ENCODE assay signal across 8 mouse cellular contexts in genomic region chr8:64946441-64946819, GRCm38 (mm10). TPM values are rescaled to one million over a fixed set of nuclear protein-coding genes. Genes with fewer than 3 reads are reported as not detected.
A peak's percentile ranks its signal among the peaks of the same experiment; 100 is the strongest.
DNase-seq lines count a peak whose midpoint lies in the region; ATAC-seq and TF ChIP-seq lines count a peak whose summit lies in the region.

No protein-coding gene starts in this region.

- peak overlapping the region; percentile 77 for H3K4me3 ChIP-seq in lung, adult 2 months (replicated peaks; ENCODE audit: extremely low read depth, low read depth, low read length)
- peak overlapping the region; percentile 57 for H3K4me3 ChIP-seq in bone marrow macrophage, adult 2 months (ENCODE audit: insufficient read depth, low read length)
- H3K4me3 ChIP-seq in hindbrain, embryonic 16.5 days (ENCODE audit: low read length) = no peak overlapping the region; the same call in 1 of the 2 replicates
- peak overlapping the region; percentile 48 for H3K4me3 ChIP-seq in myocyte

- no peak for DNase-seq in lung, adult 2 months
- DNase-seq in lung, postnatal 36 days = no peak
- DNase-seq in gastrocnemius, adult 8-10 months (ENCODE audit: low spot score in 2 of 2) = no peak
- no peak for DNase-seq in layer of hippocampus, postnatal 10 days (ENCODE audit: low spot score in 2 of 2)

- H3K36me3 ChIP-seq in hindbrain, embryonic 16.5 days (ENCODE audit: control insufficient read depth, insufficient read depth, low read length) = no peaks in the 10 kb centered on the region
- no peaks in the 10 kb centered on the region for H3K36me3 ChIP-seq in myocyte (ENCODE audit: control insufficient read depth, insufficient read depth)

- peak overlapping the region; percentile 67 for H3K4me2 ChIP-seq in hindbrain, embryonic 16.5 days (ENCODE audit: low read length)
- H3K4me2 ChIP-seq in myocyte (ENCODE audit: low read depth) = peak overlapping the region; percentile 82

- ATAC-seq in hindbrain, embryonic 16.5 days = no peak
- no peak; the same call in 1 of the 2 replicates for ATAC-seq in granulocyte monocyte progenitor cell, adult 5-6 weeks (replicated peaks; ENCODE audit: poor library complexity, severe bottlenecking)

- peak overlapping the region; percentile 65 for H3K27ac ChIP-seq in bone marrow macrophage, adult 2 months (ENCODE audit: insufficient read depth, low read depth, low read length)
- no peak overlapping the region for H3K27ac ChIP-seq in hindbrain, embryonic 16.5 days (ENCODE audit: low read depth, low read length)

- H3K79me2 ChIP-seq in myocyte (ENCODE audit: control insufficient read depth, insufficient read depth) = no peaks in the 10 kb centered on the region

- no peak overlapping the region for H3ac ChIP-seq in myocyte (ENCODE audit: control insufficient read depth, insufficient read length)

- no peaks in the 10 kb centered on the region for H3K27me3 ChIP-seq in hindbrain, embryonic 16.5 days (replicated peaks; ENCODE audit: control insufficient read depth, insufficient read depth, low read length)
- H3K27me3 ChIP-seq in myocyte (ENCODE audit: control insufficient read depth, insufficient read depth, insufficient read length) = no peaks in the 10 kb centered on the region

- no peaks in the 10 kb centered on the region; the same call in 1 of the 2 replicates for H3K4me1 ChIP-seq in lung, adult 2 months (ENCODE audit: control insufficient read depth, insufficient read depth, low read length)
- peaks cover 27% of the 10 kb centered on the region for H3K4me1 ChIP-seq in bone marrow macrophage, adult 2 months (ENCODE audit: control insufficient read depth, insufficient read depth, low read length)
- H3K4me1 ChIP-seq in hindbrain, embryonic 16.5 days (ENCODE audit: control insufficient read depth, insufficient read depth, low read depth, low read length) = peaks cover 5% of the 10 kb centered on the region

- no peaks in the 10 kb centered on the region for H3K9me3 ChIP-seq in hindbrain, embryonic 16.5 days (ENCODE audit: control insufficient read depth, low read length)

- no peak for TF ChIP-seq CTCF in lung, adult 2 months (IDR thresholded peaks at IDR 0.05; ENCODE audit: insufficient read depth, low read length)
- TF ChIP-seq CTCF in bone marrow macrophage, adult 2 months (IDR thresholded peaks at IDR 0.05; ENCODE audit: low read depth, low read length) = no peak

- TF ChIP-seq POLR2A in lung, adult 2 months (IDR thresholded peaks at IDR 0.05; ENCODE audit: borderline replicate concordance, extremely low read depth, low read depth, low read length) = no peak
- TF ChIP-seq POLR2A in bone marrow macrophage, adult 2 months (IDR thresholded peaks at IDR 0.05; ENCODE audit: borderline replicate concordance, low read depth, low read length) = no peak
- TF ChIP-seq POLR2A in myocyte (IDR thresholded peaks at IDR 0.05; ENCODE audit: insufficient read length, low read depth) = no peak

- WGBS in lung, adult 2 months = 36% methylated on average over 8 of the region's 8 CpGs
- WGBS in hindbrain, embryonic 16.5 days = 49% methylated on average over 8 of the region's 8 CpGs

- no peak overlapping the region for H3K9ac ChIP-seq in hindbrain, embryonic 16.5 days (ENCODE audit: low read depth, low read length)

TF ChIP-seq in myocyte, 11 proteins besides CTCF, POLR2A, EP300 and RAD21:
- TF ChIP-seq POLR2AphosphoS2 (IDR thresholded peaks at IDR 0.05; ENCODE audit: insufficient read length, low read depth) (no peak), MAX (IDR thresholded peaks at IDR 0.05; ENCODE audit: low read depth) (no peak), CEBPB (IDR thresholded peaks at IDR 0.05; ENCODE audit: insufficient read depth, poor library complexity, severe bottlenecking) (no peak), TCF3 (IDR thresholded peaks at IDR 0.05; ENCODE audit: insufficient read length, low read depth) (no peak), TCF12 (IDR thresholded peaks at IDR 0.05; ENCODE audit: insufficient read depth, poor library complexity, severe bottlenecking) (no peak), MYOD1 (IDR thresholded peaks at IDR 0.05; ENCODE audit: control insufficient read depth in 1 of 3, insufficient read length in 2 of 3, low read depth in 2 of 3) (no peak), MYOG (IDR thresholded peaks at IDR 0.05; ENCODE audit: control insufficient read depth in 1 of 3, insufficient read depth in 1 of 3, insufficient read length in 2 of 3, low read depth in 2 of 3) (no peak), USF1 (IDR thresholded peaks at IDR 0.05; ENCODE audit: low read depth) (no peak)

RNA-seq across cellular contexts. Expression of gene Tmem192, which starts 0.6 kb away (rescaled TPM):
- polyA plus RNA-seq in lung, adult 2 months (2012; rRNA removed) = 31.7 and 45.1 TPM in 2 replicates
- 54.1 and 59.9 TPM in 2 replicates for polyA plus RNA-seq in bone marrow macrophage, adult 2 months (2012; ENCODE audit: insufficient read depth, insufficient read length, missing spikeins)
- polyA plus RNA-seq in hindbrain, embryonic 16.5 days (2015; fragmentation: Nextera tagmentation; extraction: Ambion mirVana) = 34.9 and 39.8 TPM in 2 replicates
- 38.5 TPM for polyA plus RNA-seq in myocyte (2012; fragmentation: generic; extraction: Trizol)
- total RNA-seq in granulocyte monocyte progenitor cell, adult 5-6 weeks (2014; fragmentation: Nextera tagmentation) = 38.9 and 46.6 TPM in 2 replicates
- total RNA-seq in granulocyte monocyte progenitor cell, adult 5-6 weeks (2017) = 17.7 and 26.1 TPM in 2 replicates
- 10 to 100 TPM; 20.8 to 25.3 (median 22.4) TPM for total RNA-seq in gastrocnemius, adult 8-10 months (2022)
- total RNA-seq in layer of hippocampus, postnatal 10 days (2021) = 10 to 100 TPM; 14.7 to 15.5 TPM

RNA-seq across cellular contexts. Expression of gene Trim75, which starts 41.2 kb away (rescaled TPM):
- polyA plus RNA-seq in lung, adult 2 months (2012; rRNA removed) = not detected in 2 replicates
- polyA plus RNA-seq in bone marrow macrophage, adult 2 months (2012; ENCODE audit: insufficient read depth, insufficient read length, missing spikeins) = not detected in 2 replicates
- 0.05 TPM in 1 of 2 replicates, not detected in the other for polyA plus RNA-seq in hindbrain, embryonic 16.5 days (2015; fragmentation: Nextera tagmentation; extraction: Ambion mirVana)
- polyA plus RNA-seq in myocyte (2012; fragmentation: generic; extraction: Trizol) = not detected
- total RNA-seq in granulocyte monocyte progenitor cell, adult 5-6 weeks (2014; fragmentation: Nextera tagmentation) = not detected in 2 replicates
- not detected in 2 replicates for total RNA-seq in granulocyte monocyte progenitor cell, adult 5-6 weeks (2017)
- total RNA-seq in gastrocnemius, adult 8-10 months (2022) = not detected
- total RNA-seq in layer of hippocampus, postnatal 10 days (2021) = not detected
